Mouse (Mus musculus) heart, adult 9 months (tissue): ENCODE data around the gene Chd8.

Source experiments
- DNase-seq, 2 experiments: peaks; one replicate each; pipeline ENCODE4 v3.0.0; 2022; ENCODE audit warnings: low spot score in 2 of 2

Chd8 gene

GRCm38 (mm10) chr14:52199412-52199811 lies 58.2 kb downstream of the Chd8 start:
- DNase-seq = no peak

- no peak for DNase-seq
Observed at GRCm38 (mm10) chr14:52198141-52198540, 59.4 kb downstream of the Chd8 start.

DNA sequence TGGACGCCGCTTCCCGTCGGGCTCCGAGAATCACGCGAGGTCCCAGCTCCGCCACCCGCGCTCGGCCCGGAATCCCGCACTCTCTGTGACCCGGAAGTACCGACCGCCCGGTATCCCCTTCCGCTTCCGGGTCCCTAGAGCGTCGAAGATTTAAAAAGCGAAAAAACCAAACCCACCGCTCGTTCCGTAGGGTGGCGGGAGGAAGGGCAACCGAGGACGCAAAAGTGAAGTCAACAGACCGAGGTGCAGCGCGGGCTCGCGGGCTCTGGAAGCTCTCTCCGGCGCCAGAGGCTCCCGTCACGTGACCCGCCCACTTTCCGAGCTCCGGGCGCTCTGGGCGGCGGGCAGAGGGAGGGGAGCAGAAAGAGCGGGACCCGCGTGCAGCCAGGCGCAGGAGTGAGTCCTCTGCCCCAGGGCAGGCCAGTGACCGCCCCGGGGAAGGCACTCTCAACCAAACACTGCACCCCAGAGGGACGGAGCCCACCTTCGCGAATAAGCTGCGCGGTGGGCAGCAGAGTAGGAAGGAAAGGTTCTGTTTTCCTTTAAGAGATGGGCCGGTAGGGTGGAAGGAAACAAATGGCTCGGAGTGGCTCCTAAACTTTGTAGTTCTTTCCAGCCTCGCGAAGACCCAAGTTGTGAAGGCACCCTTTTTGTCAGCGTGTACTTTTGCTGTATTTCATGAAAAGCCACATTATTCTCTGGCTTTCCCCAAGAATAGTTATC lies 60.3 kb downstream of the Chd8 start, which contains the start of gene Supt16:
TSS of gene Supt16 (minus strand) at position 261 of the 723 bp plus-strand sequence.
- peak; percentile 75 to 78 for DNase-seq

DNA sequence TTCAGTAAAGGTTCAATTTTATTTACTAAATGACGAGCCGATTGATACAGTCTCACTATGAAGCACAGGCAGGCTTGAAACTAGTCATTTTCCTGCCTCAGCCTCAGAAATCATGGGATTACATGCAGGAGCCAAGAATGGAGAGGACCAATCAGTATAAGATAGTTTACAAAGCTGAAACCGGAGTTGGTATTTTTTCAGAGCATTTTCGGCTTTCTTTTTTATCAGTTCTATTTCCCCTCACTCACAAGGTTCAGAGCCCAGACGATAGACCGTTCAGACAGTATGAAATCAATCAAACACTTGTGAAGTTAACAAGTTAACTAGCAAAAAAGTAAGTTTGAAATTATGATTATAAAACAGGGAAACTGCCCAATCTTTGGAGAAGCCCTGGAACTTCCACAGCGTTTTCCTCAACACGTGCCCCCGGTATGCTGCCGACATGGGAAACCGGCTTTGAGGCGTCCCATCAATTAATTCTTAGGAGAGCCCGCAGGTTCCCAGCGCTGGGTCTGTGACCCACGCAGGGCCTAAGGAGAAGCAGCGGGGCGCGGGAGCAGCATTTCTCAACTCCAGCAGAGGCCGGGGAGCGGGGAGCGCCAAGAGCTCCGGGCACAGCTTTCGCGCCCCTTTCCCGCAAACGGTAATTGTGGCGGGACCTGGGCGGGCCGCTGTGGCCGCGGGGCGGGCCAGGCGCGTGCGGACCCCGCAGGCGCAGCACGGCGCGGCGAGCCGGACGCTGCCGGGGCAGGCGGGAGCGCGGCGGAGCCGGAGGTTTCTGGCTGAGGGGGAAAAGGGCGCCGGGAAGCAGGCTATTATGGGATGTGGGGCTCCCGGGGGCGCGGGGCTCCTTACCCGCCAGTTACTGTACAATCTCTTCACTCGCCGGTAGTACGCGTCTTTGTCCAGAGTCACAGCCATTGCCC lies 61.1 kb downstream of the Chd8 start:
- DNase-seq = no peak

- DNase-seq = no peak
Observed at GRCm38 (mm10) chr14:52195691-52196090, 61.9 kb downstream of the Chd8 start.

DNA sequence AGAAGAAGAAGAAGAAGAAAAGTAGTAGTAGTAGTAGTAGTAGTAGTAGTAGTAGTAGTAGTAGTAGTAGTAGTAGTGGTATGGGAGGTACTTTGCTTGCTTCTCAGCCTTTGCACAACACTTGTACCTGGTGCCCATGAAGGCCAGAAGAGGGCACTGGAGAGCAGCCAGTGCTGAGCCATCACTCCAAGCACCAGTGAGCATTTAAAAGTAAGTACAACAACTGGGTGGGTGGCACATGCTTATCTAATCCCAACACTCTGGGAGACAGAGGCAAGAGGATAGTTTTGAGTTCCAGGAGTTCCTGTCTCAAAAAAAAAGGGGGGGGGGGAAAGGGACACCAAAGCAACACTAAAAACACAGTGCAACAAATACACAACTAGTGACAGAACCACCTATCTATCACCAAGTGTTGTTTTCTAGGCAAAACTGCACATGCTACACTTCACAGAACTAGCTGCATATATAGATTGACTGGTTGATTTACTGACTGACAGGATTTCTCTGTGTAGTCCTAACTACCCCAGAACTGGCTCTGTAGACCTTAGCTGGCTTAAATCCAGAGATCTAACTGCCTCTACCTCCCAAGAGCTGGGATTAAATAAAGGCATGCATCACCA lies 66.7 kb downstream of the Chd8 start:
- DNase-seq = no peak

DNA sequence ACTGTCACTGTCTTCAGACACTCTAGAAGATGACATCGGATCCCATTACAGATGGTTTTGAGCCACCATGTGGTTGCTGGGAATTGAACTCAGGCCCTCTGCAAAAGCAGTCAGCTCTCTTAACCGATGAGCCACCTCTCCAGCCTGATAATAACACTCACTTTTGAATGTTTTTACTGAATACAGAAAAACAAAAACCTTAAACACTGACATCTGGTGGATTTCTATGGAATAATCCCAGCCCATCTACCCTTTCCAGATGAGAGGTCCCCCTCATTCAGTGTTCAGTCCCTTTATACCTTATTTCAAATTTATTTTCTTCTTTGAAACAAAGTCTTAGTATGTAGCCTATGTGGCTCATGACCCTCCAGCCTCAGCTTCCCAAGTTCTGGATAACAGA lies 68.1 kb downstream of the Chd8 start:
- DNase-seq = no peak

- DNase-seq = no peak
Observed at GRCm38 (mm10) chr14:52188788-52189187, 68.8 kb downstream of the Chd8 start.

DNA sequence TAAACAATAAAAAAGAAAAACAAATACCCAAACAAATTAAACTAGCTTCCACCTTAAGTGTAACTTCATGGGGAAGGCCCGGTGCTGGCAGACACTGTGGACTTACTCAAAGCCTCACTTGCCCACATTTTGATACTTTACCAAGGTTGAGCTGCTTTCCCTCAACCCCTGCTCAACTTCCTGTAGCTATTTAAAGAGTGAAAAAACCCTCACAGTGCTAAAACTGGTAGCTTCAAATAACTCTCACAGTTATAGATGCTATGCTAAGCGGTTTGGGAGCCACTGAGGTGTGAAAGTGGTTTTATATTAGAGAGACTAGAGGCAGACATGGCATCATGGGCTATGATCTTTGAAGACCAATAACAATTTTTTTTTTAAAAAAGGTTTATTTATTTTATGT lies 91.0 kb downstream of the Chd8 start:
- no peak for DNase-seq

GRCm38 (mm10) chr14:52160911-52161310 lies 96.7 kb downstream of the Chd8 start:
- no peak for DNase-seq

- DNase-seq = no peak
Observed at GRCm38 (mm10) chr14:52155008-52155407, 102.6 kb downstream of the Chd8 start.

GRCm38 (mm10) chr14:52152613-52153012 lies 105.0 kb downstream of the Chd8 start:
- DNase-seq = no peak

DNA sequence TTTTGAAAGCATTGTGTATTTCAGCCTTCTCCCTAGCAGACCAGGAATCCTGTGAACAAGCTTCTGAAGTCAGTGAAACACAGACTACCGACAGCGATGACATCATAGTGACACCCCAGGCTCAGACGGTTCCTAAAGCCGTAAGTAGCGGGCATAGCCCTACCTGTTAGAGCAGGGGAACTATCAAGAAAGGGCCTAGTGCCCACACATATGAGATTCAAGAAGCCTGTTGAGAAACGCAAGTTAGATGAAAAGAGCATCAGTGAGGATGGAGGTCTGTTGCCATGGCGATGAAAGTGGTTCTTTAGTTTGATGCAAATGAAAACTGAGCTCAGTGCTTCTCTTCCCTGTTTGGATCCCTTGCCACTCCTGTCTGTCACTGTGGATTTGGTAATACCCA lies 105.4 kb downstream of the Chd8 start:
- no peak for DNase-seq

DNA sequence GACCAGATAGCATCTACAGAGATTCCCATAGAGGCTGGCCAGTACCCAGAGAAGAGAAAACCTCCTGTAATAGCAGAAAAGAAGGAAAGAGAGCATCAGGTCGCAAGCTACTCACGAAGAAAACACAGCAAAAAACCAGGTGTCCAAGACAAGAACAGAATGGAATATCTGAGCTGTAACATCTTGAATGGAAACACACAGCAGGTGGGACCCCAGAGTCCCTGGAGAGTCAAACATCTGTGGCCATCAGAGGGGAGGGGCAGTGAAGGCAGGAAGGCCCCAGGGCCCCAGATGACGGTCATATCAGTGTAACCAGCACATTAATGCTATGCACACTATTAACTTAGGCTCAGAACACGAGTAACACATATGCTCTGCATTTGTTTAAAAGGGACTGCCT lies 107.7 kb downstream of the Chd8 start:
- DNase-seq = no peak
